Mouse (Mus musculus): ENCODE measurements around the gene Tlr8. TPM values are rescaled to one million over a fixed set of nuclear protein-coding genes. Genes with fewer than 3 reads are reported as not detected.

Tlr8 gene
- polyA plus RNA-seq (2012; rRNA removed) = 0.07 and 0.91 TPM in 2 replicates

DNA sequence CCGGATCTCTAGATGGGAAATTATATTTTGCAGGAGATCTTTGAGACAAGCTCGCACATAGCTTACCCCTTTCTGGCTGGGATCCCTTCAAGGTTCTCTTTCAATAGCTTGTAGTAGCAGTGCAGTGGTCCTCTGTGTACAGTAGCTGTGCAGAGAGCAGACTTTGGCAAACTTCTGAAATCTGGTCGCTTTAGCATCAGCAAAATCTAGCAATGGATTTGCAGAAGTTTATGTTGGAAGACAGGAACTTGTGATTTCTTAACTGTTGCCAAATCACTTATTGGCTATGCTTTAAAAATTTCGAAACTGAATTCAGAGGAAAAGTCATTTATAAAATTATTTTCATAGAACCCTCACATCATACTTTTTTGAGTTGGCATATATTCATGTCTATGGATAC, at the start of gene Tlr8:
Tlr8 (minus strand) TSS at position 244 of the 400 bp plus-strand sequence.

DNA sequence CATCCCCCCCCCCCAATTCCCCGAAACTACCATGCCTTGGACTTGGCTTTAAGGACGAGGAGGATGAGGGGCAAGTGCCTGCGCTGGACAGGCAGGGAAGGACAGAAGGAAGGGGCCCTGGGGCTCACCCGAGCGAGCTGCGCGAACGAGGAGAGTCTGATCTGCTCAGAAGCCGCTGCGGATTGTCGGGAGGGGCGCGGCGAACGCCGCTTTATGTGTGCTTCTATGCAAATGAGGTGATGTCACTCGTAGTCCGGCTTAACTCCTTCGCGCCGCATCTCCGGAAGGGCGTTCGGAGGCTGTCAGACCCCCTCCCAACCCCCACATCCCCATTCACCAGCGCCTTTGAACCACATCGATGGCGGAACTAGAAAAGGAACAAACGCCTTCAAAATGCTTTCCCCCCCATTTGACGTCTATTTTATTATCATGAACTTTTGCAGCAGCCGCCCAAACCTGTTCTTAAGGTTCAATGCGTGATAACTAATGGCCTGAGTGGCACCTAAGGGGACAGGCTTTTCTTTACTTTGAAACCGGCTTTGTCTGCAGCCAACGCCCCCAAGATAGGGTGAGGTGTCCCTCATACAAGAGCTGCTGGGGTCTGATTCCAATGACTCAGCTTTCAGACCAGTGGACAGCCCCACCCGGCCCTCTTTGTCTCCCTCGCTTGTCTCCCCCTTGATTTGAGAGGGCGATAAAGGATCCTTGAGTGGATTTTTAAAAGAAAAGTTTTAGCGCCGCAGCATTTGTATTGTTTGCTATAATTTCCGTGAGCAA, 55.0 kb downstream of the Tlr8 start, which contains the start of gene Tmsb4x:
Tmsb4x (minus strand) TSS at position 338 of the 777 bp plus-strand sequence.

Other genes with a start within 250 kb of the Tlr8 start
- gene Tmsb4x, start 55.0 kb downstream of the Tlr8 start, polyA plus RNA-seq (2012; rRNA removed) = 41.9 and 70.3 TPM in 2 replicates
- 0.14 and 0.16 TPM in 2 replicates for gene Tlr7, start 66.2 kb upstream of the Tlr8 start, polyA plus RNA-seq (2012; rRNA removed)
- 52.8 and 56.3 TPM in 2 replicates for gene Prps2, start 118.4 kb upstream of the Tlr8 start, polyA plus RNA-seq (2012; rRNA removed)